Mouse (Mus musculus) liver, embryonic 15.5 days (tissue): Measurements from ENCODE around the gene Slc12a5. TPM values are rescaled to one million over a fixed set of nuclear protein-coding genes. Genes with fewer than 3 reads are reported as not detected.

Experiments used
- ATAC-seq: fragments of 200-750 bp; cut with Nextera tagmentation; 2 replicates; pipeline ENCODE4 v1.8.0; 2017; ENCODE audit warnings: moderate number of reproducible peaks, mild to moderate bottlenecking, moderate library complexity; ENCODE audit not compliant: insufficient read depth
- H3K27ac ChIP-seq: fragments of 300-500 bp; sonication (generic); replicated peaks from 2 replicates; pipeline ENCODE4 v1.5.1; 2015; ENCODE audit warnings: mild to moderate bottlenecking, inconsistent platforms
- H3K27me3 ChIP-seq: fragments of 300-500 bp; sonication (generic); 2 replicates; pipeline ENCODE4 v1.6.1; 2015; ENCODE audit warnings: mild to moderate bottlenecking, inconsistent platforms
- H3K36me3 ChIP-seq: fragments of 300-500 bp; sonication (generic); replicated peaks from 2 replicates; pipeline ENCODE4 v1.6.1; 2015; ENCODE audit warnings: moderate library complexity, mild to moderate bottlenecking, inconsistent platforms
- H3K4me1 ChIP-seq: fragments of 300-500 bp; sonication (generic); replicated peaks from 2 replicates; pipeline ENCODE4 v1.6.1; 2015; ENCODE audit warnings: inconsistent platforms
- H3K4me2 ChIP-seq: fragments of 300-500 bp; sonication (generic); 2 replicates; pipeline ENCODE4 v1.6.1; 2015; ENCODE audit warnings: moderate library complexity, mild to moderate bottlenecking, inconsistent platforms
- H3K4me3 ChIP-seq: fragments of 300-500 bp; sonication (generic); replicated peaks from 2 replicates; pipeline ENCODE4 v1.5.1; 2015; ENCODE audit warnings: mild to moderate bottlenecking, inconsistent platforms
- H3K9ac ChIP-seq: fragments of 300-500 bp; sonication (generic); 2 replicates; pipeline ENCODE4 v1.6.1; 2015; ENCODE audit warnings: moderate library complexity, mild to moderate bottlenecking, inconsistent platforms
- H3K9me3 ChIP-seq: fragments of 300-500 bp; sonication (generic); replicated peaks from 2 replicates; pipeline ENCODE4 v1.6.1; 2016; ENCODE audit warnings: inconsistent platforms
- WGBS: fragments of 180-500 bp; shearing (Covaris S2); methylation state at CpG from one replicate; pipeline ENCODE4 v1.1.7; 2015; ENCODE audit warnings: mixed read lengths; ENCODE audit not compliant: insufficient replicate concordance; 5-methylcytosine and 5-hydroxymethylcytosine counted together
- polyA plus RNA-seq: library from polyadenylated mRNA; unstranded; fragments of >200 nt; fragmentation: Nextera tagmentation; extraction: Ambion mirVana; gene quantifications from 2 replicates; pipeline ENCODE4 v1.2.1, GENCODE M21; 2015

Slc12a5 gene
- polyA plus RNA-seq, 1 experiment from 2014 or later: 0.26 TPM

DNA sequence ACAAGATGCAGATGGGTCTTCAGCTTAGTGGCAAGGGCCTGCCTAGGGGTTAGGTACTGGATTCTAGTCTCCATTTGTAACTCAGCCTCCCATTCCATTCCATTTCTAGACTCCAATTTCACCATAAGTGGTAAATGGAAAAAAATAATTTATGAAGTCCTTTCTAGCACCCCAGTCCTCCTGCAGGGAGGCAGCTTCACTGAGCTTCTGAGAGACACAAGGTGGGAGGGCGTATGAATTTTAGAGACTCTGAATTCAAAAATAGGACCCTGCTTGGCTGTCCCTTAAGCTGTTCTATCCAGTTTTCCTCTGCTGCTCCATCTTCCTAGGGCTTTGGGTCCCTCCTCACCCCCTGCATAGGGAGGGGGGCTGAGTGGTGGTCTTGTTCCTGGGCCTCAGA is 4.4 kb downstream of the Slc12a5 start:
- no peak for ATAC-seq
- H3K27ac ChIP-seq: no peak overlapping the region

GRCm38 (mm10) chr2:164966381-164966780 is 5.8 kb downstream of the Slc12a5 start:
- Histone ChIP-seq H3K9me3 (no peaks in the 10 kb centered on the region), H3K4me3 (no peak overlapping the region), H3K9ac (no peak overlapping the region), H3K27ac (no peak overlapping the region), H3K27me3 (peaks cover 89% of the 10 kb centered on the region), H3K36me3 (no peaks in the 10 kb centered on the region), H3K4me2 (no peak overlapping the region), H3K4me1 (peaks cover 7% of the 10 kb centered on the region)
- ATAC-seq: no peak
- WGBS: 14% methylated on average over 8 of the region's 8 CpGs

More for the DNA sequence above, 4.4 kb downstream of the Slc12a5 start:
- H3K4me2 ChIP-seq: no peak overlapping the region
- H3K9ac ChIP-seq: no peak overlapping the region
- no peaks in the 10 kb centered on the region for H3K36me3 ChIP-seq
- 61% methylated on average over 1 of the region's 1 CpGs for WGBS
- H3K4me3 ChIP-seq: no peak overlapping the region
- H3K4me1 ChIP-seq: peaks cover 18% of the 10 kb centered on the region
- peaks cover 89% of the 10 kb centered on the region for H3K27me3 ChIP-seq
- no peaks in the 10 kb centered on the region for H3K9me3 ChIP-seq

- ATAC-seq: no peak
- no peak overlapping the region for H3K4me2 ChIP-seq
- peaks cover 7% of the 10 kb centered on the region; the same call in 1 of the 2 replicates for H3K4me1 ChIP-seq
- no peak overlapping the region for H3K4me3 ChIP-seq
- peaks cover 90% of the 10 kb centered on the region for H3K27me3 ChIP-seq
- no peaks in the 10 kb centered on the region for H3K9me3 ChIP-seq
- H3K36me3 ChIP-seq: no peaks in the 10 kb centered on the region
- 15% methylated on average over 6 of the region's 6 CpGs for WGBS
- H3K27ac ChIP-seq: no peak overlapping the region
- H3K9ac ChIP-seq: no peak overlapping the region
Measured at GRCm38 (mm10) chr2:164967193-164967592, 6.6 kb downstream of the Slc12a5 start.

DNA sequence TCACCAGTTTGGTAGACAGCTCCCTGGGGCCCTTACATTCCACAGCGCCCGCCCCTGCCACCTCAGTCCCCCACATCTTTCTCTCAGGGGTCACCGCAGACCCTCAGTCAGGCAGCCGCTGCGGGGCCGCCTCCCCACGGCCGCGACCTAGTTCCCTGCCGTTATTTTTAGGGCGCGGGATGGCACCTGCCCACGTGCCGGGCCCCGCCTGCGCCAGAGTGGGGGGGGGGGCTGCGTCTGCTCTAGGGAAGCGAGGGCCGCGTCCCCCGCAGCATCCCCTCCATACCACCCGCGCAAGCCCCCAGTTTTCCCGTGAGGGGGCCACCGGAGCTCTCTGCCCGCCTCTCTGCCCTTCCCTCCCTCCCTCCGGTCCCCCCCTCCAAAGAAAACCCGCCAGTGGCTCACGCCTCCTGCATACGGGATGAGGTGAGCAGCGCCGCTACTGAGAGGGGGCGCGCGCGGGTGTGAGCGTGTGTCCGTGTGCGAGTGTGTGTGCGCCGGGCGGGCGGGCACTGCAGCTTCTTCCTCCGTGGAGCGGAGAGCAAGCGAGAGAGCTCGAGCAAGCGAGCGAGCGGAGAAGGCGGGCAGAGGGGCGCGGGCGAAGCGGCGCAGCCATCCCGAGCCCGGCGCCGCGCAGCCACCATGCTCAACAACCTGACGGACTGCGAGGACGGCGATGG is 7.3 kb downstream of the Slc12a5 start:
- no peaks in the 10 kb centered on the region for H3K9me3 ChIP-seq
- no peaks in the 10 kb centered on the region for H3K36me3 ChIP-seq
- H3K9ac ChIP-seq: no peak overlapping the region
- H3K4me2 ChIP-seq: peak overlapping the region; percentile 33
- H3K27me3 ChIP-seq: peaks cover 94% of the 10 kb centered on the region
- H3K4me3 ChIP-seq: 0 out of 2 replicates have a peak overlapping the region, but pooled peaks have one; percentile 4
- peaks cover 7% of the 10 kb centered on the region; the same call in 1 of the 2 replicates for H3K4me1 ChIP-seq
- WGBS: 3% methylated on average over 65 of the region's 65 CpGs
- ATAC-seq: no peak
- H3K27ac ChIP-seq: no peak overlapping the region

DNA sequence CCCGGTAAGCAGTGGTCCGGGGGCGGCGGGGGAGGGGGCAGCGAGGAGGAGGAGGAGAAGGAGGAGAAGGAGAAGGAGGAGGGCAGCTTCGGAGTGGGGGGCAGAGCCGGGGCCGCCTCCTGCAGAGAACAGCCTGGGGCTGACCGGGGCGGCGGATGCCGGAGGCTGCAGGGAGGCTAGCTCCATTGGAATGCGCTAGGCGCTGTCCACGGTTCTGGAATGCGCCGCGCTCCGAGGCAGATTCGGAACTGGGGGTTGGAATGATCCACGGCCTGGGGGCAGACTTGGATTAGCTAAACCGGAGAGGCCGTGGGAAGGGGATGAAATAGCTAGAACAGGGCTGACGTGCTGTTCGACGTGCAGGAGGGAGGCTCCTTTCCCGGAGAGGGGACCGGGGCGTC is 7.8 kb downstream of the Slc12a5 start:
- Histone ChIP-seq H3K4me2 (peak overlapping the region; percentile 33), H3K27ac (no peak overlapping the region), H3K27me3 (peaks cover 93% of the 10 kb centered on the region), H3K4me1 (peaks cover 7% of the 10 kb centered on the region; the same call in 1 of the 2 replicates), H3K4me3 (0 out of 2 replicates have a peak overlapping the region, but pooled peaks have one; percentile 4), H3K9me3 (no peaks in the 10 kb centered on the region), H3K9ac (no peak overlapping the region), H3K36me3 (no peaks in the 10 kb centered on the region)
- WGBS: under 1% methylated on average over 28 of the region's 29 CpGs
- ATAC-seq: no peak; the same call in 1 of the 2 replicates

GRCm38 (mm10) chr2:164969348-164969781 is 8.8 kb downstream of the Slc12a5 start:
- H3K27me3 ChIP-seq: peaks cover 92% of the 10 kb centered on the region
- under 1% methylated on average over 21 of the region's 21 CpGs for WGBS
- no peak overlapping the region for H3K4me2 ChIP-seq
- H3K4me3 ChIP-seq: no peak overlapping the region
- no peaks in the 10 kb centered on the region for H3K36me3 ChIP-seq
- no peaks in the 10 kb centered on the region for H3K9me3 ChIP-seq
- ATAC-seq: no peak
- no peak overlapping the region for H3K9ac ChIP-seq
- no peak overlapping the region for H3K27ac ChIP-seq
- H3K4me1 ChIP-seq: peaks cover 7% of the 10 kb centered on the region; the same call in 1 of the 2 replicates

DNA sequence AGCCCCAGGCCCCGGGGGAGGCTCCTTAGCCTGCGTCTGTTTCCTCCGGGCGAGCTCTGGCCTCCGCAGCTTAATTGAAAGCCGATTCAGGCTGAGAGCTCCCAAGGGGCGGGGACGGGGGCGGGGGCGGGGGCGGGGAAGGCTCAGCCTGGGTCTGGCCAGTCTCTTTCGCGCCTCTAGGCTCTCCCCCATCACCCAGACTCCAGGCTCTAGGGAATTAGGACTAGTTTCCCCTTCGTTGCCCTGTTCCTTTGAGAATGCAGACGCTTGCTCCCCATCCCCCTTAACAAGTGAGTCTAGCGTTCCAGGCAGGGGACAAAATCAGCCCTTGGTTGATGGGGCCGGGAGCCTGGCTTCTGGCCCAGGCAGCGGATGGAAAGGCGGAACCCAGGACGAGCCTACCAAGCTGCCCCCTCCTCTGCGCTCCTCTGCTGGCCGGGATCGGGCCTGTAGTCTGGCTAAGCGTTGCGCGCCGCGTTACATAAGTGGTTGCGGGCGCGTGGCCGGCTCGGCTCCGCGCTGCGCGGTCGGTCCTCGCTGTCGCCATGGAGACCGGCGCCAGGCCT is 10.1 kb downstream of the Slc12a5 start:
- no peak overlapping the region for H3K27ac ChIP-seq
- H3K9me3 ChIP-seq: no peaks in the 10 kb centered on the region
- no peak overlapping the region for H3K4me2 ChIP-seq
- ATAC-seq: no peak
- 3% methylated on average over 42 of the region's 42 CpGs for WGBS
- H3K36me3 ChIP-seq: no peaks in the 10 kb centered on the region
- H3K27me3 ChIP-seq: peaks cover 79% of the 10 kb centered on the region
- peaks cover 7% of the 10 kb centered on the region; the same call in 1 of the 2 replicates for H3K4me1 ChIP-seq
- no peak overlapping the region for H3K4me3 ChIP-seq
- H3K9ac ChIP-seq: no peak overlapping the region

GRCm38 (mm10) chr2:164972646-164973045 is 12.0 kb downstream of the Slc12a5 start:
- ATAC-seq: no peak
- Histone ChIP-seq H3K27me3 (peaks cover 64% of the 10 kb centered on the region), H3K4me3 (no peak overlapping the region), H3K9ac (no peak overlapping the region), H3K4me1 (peaks cover 7% of the 10 kb centered on the region; the same call in 1 of the 2 replicates), H3K36me3 (no peaks in the 10 kb centered on the region), H3K4me2 (no peak overlapping the region), H3K27ac (no peak overlapping the region), H3K9me3 (no peaks in the 10 kb centered on the region)
- WGBS: 37% methylated on average over 5 of the region's 5 CpGs

GRCm38 (mm10) chr2:164975611-164976010 is 15.0 kb downstream of the Slc12a5 start:
- peaks cover 34% of the 10 kb centered on the region for H3K27me3 ChIP-seq
- no peaks in the 10 kb centered on the region for H3K9me3 ChIP-seq
- WGBS: 58% methylated on average over 6 of the region's 6 CpGs
- no peak overlapping the region for H3K9ac ChIP-seq
- H3K4me2 ChIP-seq: no peak overlapping the region
- no peak overlapping the region for H3K4me3 ChIP-seq
- ATAC-seq: no peak
- H3K27ac ChIP-seq: no peak overlapping the region
- no peaks in the 10 kb centered on the region for H3K36me3 ChIP-seq
- no peaks in the 10 kb centered on the region for H3K4me1 ChIP-seq

DNA sequence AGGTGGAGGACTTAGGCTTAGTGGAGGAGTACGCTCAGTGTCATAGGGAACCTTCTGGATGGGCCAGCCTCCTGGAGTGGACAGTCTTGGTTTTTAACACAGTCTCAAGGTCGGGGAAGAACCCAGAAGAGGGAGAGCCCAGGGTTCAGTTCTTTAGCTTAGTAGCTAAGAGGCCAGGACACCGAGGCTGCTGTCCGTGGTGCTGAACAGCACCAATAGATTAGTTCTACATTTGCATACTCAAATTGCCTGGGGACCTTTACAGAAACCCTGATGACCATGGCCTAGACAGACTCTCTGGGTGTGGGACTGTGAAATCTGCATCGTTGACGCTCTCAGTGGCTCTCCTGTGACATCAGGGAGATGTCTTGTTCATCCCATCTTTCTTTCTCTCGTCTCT is 19.1 kb downstream of the Slc12a5 start:
- H3K36me3 ChIP-seq: no peaks in the 10 kb centered on the region
- no peak for ATAC-seq
- no peak overlapping the region for H3K9ac ChIP-seq
- no peaks in the 10 kb centered on the region for H3K9me3 ChIP-seq
- 0 out of 2 replicates have a peak, but pooled peaks cover 10% of the 10 kb centered on the region for H3K27me3 ChIP-seq
- H3K4me1 ChIP-seq: no peaks in the 10 kb centered on the region
- H3K4me3 ChIP-seq: no peak overlapping the region
- H3K27ac ChIP-seq: no peak overlapping the region
- H3K4me2 ChIP-seq: no peak overlapping the region
- 20% methylated on average over 7 of the region's 7 CpGs for WGBS

DNA sequence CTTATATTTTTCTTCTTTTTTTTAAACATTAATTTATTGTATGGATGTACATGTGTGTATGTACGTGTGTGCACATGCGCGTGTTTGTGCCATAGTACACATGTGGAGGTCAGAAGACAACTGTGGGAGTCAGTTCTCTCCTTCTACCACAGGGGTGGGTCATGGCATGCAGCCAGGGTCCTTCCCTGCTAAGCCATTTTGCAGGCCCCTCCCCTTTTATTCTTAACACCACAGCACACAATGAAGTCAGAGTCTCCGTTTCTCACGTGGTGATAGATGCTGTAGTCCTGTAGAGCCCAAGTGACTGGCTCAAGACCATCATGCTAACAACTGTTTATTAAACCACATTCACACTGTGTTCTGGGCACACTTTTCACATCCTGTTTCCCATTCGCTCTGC is 25.4 kb downstream of the Slc12a5 start:
- Histone ChIP-seq H3K9ac (no peak overlapping the region), H3K9me3 (no peaks in the 10 kb centered on the region), H3K36me3 (no peaks in the 10 kb centered on the region), H3K4me2 (no peak overlapping the region), H3K27ac (no peak overlapping the region), H3K4me3 (no peak overlapping the region), H3K27me3 (peaks cover 13% of the 10 kb centered on the region; the same call in 1 of the 2 replicates), H3K4me1 (no peaks in the 10 kb centered on the region)
- WGBS: 74% methylated on average over 6 of the region's 6 CpGs
- ATAC-seq: no peak
